Mouse (Mus musculus): ENCODE data around the gene Cryba4. TPM values are rescaled to one million over a fixed set of nuclear protein-coding genes. Genes with fewer than 3 reads are reported as not detected.
A peak's percentile ranks its signal among the peaks of the same experiment; 100 is the strongest.

Cryba4 gene
- total RNA-seq, 2 experiments from 2014 or later, result 7.2 to 7.8 TPM

GRCm38 (mm10) chr5:112213331-112214240 is 38.7 kb downstream of the Cryba4 start:
- intact Hi-C loops (cut with DNase I), result no loop called here
- no peak for DNase-seq

- intact Hi-C loops (cut with DNase I), result no loop called here
- no peak for DNase-seq
These were observed 39.5 kb downstream of the Cryba4 start for GRCm38 (mm10) chr5:112212711-112213264.

GRCm38 (mm10) chr5:112211911-112212310 is 40.4 kb downstream of the Cryba4 start:
- DNase-seq, result no peak
- intact Hi-C loops (cut with DNase I), result no loop called here

GRCm38 (mm10) chr5:112210104-112210503 is 42.2 kb downstream of the Cryba4 start:
- peak; percentile 70 to 74 for DNase-seq
- intact Hi-C loops (cut with DNase I), result no loop called here

GRCm38 (mm10) chr5:112208321-112208720 is 44.0 kb downstream of the Cryba4 start:
- DNase-seq, result no peak
- intact Hi-C loops (cut with DNase I), result no loop called here

GRCm38 (mm10) chr5:112206543-112207255 is 45.6 kb downstream of the Cryba4 start:
- no peak for DNase-seq
- intact Hi-C loops (cut with DNase I), result no loop called here

- DNase-seq, result no peak
- intact Hi-C loops (cut with DNase I), result no loop called here
These were observed 52.7 kb downstream of the Cryba4 start for GRCm38 (mm10) chr5:112199656-112200055.

Other genes starting within 250 kb of the Cryba4 start
- gene Crybb1, start 3.3 kb upstream of the Cryba4 start, total RNA-seq (2021), result 1 to 10 TPM; 1.4 to 1.9 TPM
- 10 to 100 TPM; 50.6 to 55.5 TPM for gene Tpst2, start 24.2 kb upstream of the Cryba4 start, total RNA-seq (2021)
- 10 to 100 TPM; 18.8 to 19.5 TPM for gene Tfip11, start 73.8 kb upstream of the Cryba4 start, total RNA-seq (2021)
- 1 to 10 TPM; 8.4 to 9.4 TPM for gene Srrd, start 90.5 kb upstream of the Cryba4 start, total RNA-seq (2021)
- 10 to 100 TPM; 14.6 to 15.9 TPM for gene Hps4, start 90.6 kb upstream of the Cryba4 start, total RNA-seq (2021)
- gene Gm6583, start 103.5 kb upstream of the Cryba4 start, total RNA-seq (2021), result under 1 TPM in 1 of 2 experiments, not detected in 1; 0.10 TPM
- under 1 TPM; 0.55 to 0.80 TPM for gene Asphd2, start 142.3 kb upstream of the Cryba4 start, total RNA-seq (2021)
- gene Gm6588, start 196.9 kb upstream of the Cryba4 start, total RNA-seq (2021), result not detected